Mouse (Mus musculus): ENCODE measurements around the gene Ddx6.

Gene Ddx6

DNA sequence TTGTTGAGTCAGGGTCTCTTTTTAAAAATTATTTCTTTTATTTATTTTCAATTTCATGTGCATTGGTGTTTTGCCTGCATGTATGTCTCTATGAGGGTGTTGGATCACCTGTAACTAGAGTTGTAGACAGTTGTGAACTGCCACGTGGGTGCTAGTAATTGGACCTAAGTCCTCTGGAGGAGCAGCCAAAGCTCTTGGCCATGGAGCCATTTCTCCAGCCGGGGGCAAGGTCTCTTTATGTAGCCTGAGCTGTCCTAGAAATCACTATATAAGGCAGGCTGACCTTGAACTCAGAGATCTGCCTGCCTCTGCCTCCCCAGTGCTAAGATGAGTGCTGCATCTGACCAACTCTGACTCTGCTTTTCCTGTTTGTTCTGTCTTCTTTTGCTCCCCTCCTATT, 39.5 kb downstream of the Ddx6 start:
- no peak for DNase-seq

- DNase-seq = peak; percentile 46
Measured at GRCm38 (mm10) chr9:44645481-44645880, 40.8 kb downstream of the Ddx6 start.

GRCm38 (mm10) chr9:44645924-44646323, 41.2 kb downstream of the Ddx6 start:
- DNase-seq = no peak

- DNase-seq = no peak
Measured at GRCm38 (mm10) chr9:44646366-44646765, 41.7 kb downstream of the Ddx6 start.

- DNase-seq = no peak
Measured at GRCm38 (mm10) chr9:44647026-44647425, 42.3 kb downstream of the Ddx6 start.

DNA sequence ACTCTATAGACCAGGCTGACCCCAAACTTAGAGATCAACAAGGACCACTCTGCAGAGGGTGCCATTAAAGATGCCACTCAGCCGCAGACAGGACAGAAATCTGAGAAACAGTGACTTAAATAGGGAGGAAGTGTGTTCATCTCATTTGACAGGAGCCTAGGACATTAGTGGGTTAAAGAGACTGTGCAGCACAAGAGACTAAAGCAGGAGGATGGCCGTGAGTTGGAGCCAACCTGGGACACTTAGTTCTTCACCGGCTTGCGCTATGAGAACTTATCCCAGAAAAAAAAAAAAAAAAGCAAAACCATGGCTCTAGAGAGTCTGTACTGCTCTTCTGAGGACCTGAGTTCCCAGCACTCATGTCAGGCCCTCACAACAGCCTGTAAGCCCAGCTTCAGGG, 43.0 kb downstream of the Ddx6 start:
- no peak for DNase-seq

DNA sequence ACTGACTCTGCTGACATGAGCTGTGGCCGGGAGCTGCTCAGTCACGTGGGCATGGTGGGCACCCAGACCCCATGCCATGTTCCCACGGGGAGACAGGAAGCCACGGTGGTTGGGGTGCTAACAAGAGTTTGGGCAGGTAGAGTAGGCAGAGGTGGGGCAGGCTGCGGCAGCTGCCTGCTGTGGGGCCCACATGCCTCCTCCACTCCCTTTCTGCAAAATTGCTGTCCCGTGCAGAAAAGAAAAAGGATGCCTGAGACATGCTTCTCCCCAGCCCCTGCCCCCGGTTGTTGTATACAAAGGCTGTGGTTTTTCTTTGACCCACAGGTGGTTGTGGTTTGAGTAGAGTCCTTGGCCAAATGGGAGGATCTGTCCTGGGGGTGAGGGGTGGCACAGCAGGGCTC, 44.2 kb downstream of the Ddx6 start:
- DNase-seq = no peak

- peak; percentile 68 for DNase-seq
Measured at GRCm38 (mm10) chr9:44652027-44652426, 47.3 kb downstream of the Ddx6 start.

DNA sequence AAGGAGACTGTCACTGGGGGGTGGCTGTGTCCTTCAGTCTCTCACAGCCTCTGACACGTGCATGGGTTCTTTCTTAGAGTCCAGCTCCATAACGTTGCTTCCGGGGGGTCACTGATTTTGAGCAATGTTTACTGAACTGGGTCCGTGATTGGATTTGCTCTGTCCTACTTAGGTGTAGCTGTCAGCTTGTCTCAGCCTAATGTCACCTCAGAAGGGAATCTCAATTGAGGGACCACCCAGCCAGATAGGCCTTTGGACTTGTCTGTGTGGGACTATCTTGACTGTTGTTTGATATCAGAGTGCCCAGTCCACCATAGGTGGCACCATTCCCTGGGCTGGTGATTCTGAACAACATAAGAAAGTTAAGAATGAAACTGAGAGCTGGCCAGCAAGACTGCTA, 49.2 kb downstream of the Ddx6 start:
- no peak for DNase-seq

GRCm38 (mm10) chr9:44655098-44656066, 50.7 kb downstream of the Ddx6 start:
- peak; percentile 84 for DNase-seq

DNA sequence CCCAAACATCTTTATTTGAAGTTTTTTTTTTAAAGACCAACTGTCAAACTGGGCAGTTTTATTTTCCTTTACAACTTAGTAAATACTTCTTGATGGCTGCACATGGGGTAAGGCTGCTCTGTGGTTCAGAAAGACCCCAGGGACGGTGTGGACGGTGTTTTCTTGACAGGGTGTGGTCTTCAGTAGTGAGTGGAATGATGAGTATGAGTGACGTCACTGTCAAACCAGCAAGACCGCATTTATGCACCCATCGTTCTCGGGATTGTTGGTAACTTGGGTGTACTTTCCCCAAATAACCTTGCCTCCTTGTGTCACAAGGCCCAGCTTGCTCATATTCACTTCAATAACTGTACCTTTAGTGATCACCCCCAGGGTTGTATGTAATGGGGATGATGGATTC, 59.0 kb downstream of the Ddx6 start:
- no peak for DNase-seq

- DNase-seq = no peak
Measured at GRCm38 (mm10) chr9:44671416-44671815, 66.7 kb downstream of the Ddx6 start.

- no peak for DNase-seq
Measured at GRCm38 (mm10) chr9:44672291-44672865, 67.7 kb downstream of the Ddx6 start.

GRCm38 (mm10) chr9:44673005-44673404, 68.3 kb downstream of the Ddx6 start, which contains the start of gene Treh:
Gene Treh, plus strand, starts transcription at chr9:44673233.
- no peak for DNase-seq

DNA sequence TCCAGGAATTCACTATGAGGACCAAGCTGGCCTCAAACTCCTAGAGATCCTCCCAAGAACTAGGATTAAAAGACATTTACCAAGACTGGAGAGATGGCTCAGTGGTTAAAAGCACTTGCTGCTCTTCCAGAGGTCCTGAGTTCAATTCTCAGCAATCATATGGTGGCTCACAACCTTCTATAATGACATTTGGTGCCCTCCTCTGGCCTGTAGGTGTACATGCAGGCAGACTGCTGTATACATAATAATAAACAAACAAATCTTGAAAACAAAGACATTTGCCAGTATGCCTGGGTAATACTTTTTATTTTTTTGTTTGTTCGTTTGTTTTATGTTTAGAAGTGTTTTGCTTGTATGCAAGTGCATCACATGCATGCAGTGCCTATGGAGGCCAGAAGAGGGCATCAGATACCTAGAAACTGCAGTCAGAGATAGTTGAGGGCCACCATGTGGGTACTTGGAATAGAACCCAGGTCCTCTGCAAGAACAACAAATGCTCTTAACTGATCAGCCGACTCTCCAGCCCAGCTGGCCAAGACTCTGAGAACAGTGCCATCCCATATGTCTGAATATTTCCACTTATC, 73.7 kb downstream of the Ddx6 start:
- no peak for DNase-seq

- DNase-seq = no peak
Measured at GRCm38 (mm10) chr9:44679565-44679964, 74.9 kb downstream of the Ddx6 start.

DNA sequence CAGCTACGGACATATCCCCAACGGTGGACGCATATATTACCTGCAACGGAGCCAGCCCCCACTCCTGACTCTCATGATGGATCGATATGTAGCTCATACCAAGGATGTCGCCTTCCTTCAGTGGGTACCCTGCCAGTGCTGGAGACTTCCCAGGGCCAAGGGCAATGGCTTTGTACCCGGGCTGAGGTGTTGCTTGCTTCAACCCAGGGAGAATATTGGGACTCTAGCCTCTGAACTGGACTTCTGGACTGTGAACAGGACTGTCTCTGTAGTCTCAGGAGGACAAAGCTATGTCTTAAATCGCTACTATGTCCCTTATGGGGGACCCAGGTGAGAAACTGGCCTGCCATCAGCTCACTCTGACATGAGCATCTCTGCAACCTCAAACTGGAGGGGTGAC, 78.4 kb downstream of the Ddx6 start:
- no peak for DNase-seq

DNA sequence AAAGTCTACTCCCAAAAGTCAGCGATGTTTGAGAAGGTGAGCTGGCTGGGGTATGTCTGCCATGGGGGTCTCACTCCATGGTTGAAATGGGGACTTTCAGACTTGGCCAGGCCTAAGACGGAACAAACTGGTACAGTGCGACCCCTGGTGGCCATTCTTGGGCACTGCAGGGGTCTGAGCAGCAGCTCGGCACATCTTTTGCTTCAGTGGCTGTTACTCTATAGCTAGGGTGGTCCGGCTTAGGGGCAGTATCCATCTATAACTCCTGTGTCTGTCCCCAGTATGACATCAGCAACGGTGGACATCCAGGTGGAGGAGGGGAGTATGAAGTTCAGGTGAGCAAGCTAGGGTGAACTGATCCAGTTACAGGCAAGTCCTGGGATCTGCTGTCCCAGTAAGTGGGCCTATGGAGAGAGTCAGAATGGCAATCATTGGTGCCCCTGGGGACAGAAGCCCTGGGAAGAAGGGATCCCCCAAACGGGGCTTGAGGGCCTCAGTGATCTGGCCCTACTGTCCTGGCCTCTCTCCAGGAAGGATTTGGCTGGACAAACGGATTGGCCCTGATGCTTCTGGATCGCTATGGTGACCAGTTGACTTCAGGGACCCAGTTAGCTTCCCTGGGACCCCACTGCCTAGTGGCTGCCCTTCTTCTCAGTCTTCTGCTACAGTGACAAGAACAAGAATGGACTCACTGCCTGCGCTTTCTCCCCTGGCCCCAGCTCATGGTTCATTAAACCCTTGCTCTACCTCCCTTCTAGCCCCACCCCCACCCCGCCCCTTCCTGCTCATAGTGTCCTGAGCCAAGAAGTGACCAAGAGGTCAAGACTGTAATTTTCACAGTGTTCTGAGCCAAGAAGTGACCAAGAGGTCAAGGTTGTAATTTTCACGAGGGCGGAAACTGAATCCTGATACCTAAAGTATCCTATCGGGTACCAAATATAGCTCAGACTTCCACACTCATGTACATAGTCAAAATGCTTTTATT, 80.9 kb downstream of the Ddx6 start:
- DNase-seq = peak; percentile 80

DNA sequence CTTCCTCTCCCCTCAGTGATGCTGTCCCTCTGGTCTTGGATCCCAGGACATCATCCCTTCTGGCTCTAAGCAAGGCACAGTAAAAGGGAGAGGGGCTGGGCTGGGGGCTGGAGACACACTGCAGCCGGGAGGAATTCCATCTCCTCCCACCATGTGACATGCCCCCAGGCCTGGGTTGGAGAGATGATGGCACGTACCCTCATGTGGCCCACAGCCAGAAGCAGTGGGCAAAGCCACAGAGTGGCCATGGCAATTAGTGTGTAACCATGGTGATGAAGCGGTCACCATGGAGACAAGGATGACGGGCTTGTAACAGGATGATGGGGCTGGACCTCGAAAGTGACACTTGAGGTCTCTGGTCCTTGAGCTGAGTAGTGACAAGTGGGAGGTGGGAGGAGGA, 81.9 kb downstream of the Ddx6 start:
- DNase-seq = peak; percentile 77

DNA sequence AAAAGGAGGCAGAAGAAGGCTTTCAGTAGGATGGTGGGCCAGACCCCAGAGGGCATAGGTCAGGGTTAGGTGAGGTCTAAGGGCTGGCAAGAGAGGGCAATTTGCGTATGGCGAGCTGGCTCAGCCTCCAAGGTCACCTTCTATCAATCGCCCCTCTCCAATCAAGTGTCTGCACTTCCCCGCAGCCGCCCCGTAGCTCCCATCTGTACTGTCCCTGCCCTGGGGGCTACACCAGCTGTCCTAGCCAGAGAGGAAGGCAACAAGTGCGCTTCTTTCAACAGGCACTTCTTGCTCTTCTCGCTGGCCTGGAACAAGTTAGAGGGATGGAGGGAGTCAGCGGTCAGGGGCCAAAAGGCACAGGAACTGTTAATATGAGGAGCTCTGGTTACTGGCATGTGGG, 83.3 kb downstream of the Ddx6 start:
- peak; percentile 27 for DNase-seq

Measured in retina, postnatal 1 day (tissue).